Mouse (Mus musculus) midbrain, embryonic 16.5 days (tissue): ENCODE results near the gene Slc1a7. TPM values are rescaled to one million over a fixed set of nuclear protein-coding genes. Genes with fewer than 3 reads are reported as not detected.

Source experiments
- ATAC-seq: fragments of 200-750 bp; cut with Nextera tagmentation; 2 replicates; pipeline ENCODE4 v1.8.0; 2017; ENCODE audit warnings: moderate TSS enrichment
- H3K27ac ChIP-seq: fragments of 300-500 bp; sonication (generic); 2 replicates; pipeline ENCODE4 v1.5.1; 2014; ENCODE audit warnings: mild to moderate bottlenecking, low read length, mixed read lengths
- H3K27me3 ChIP-seq: fragments of 300-500 bp; sonication (generic); 2 replicates; pipeline ENCODE4 v1.6.1; 2014; ENCODE audit warnings: low read depth, low read length, mixed read lengths; ENCODE audit not compliant: control insufficient read depth, insufficient read depth
- H3K36me3 ChIP-seq: fragments of 300-500 bp; sonication (generic); 2 replicates; pipeline ENCODE4 v1.6.1; 2014; ENCODE audit warnings: mild to moderate bottlenecking, low read length, moderate library complexity, mixed read lengths; ENCODE audit not compliant: control insufficient read depth, insufficient read depth
- H3K4me1 ChIP-seq: fragments of 300-500 bp; sonication (generic); 2 replicates; pipeline ENCODE4 v1.6.1; 2014; ENCODE audit warnings: mild to moderate bottlenecking, low read length, mixed read lengths; ENCODE audit not compliant: control insufficient read depth, insufficient read depth
- H3K4me2 ChIP-seq: fragments of 300-500 bp; sonication (generic); 2 replicates; pipeline ENCODE4 v1.6.1; 2014; ENCODE audit warnings: mild to moderate bottlenecking, low read length, mixed read lengths
- H3K4me3 ChIP-seq: fragments of 300-500 bp; sonication (generic); 2 replicates; pipeline ENCODE4 v1.5.1; 2014; ENCODE audit warnings: low read depth, mild to moderate bottlenecking, low read length, moderate library complexity, mixed read lengths
- H3K9ac ChIP-seq: fragments of 300-500 bp; sonication (generic); 2 replicates; pipeline ENCODE4 v1.6.1; 2014; ENCODE audit warnings: low read depth, low read length, mixed read lengths
- H3K9me3 ChIP-seq: fragments of 300-500 bp; sonication (generic); replicated peaks from 2 replicates; pipeline ENCODE4 v1.6.1; 2014; ENCODE audit warnings: mild to moderate bottlenecking, low read length, mixed read lengths; ENCODE audit not compliant: control insufficient read depth, poor library complexity, severe bottlenecking
- WGBS: fragments of 180-500 bp; shearing (Covaris S2); extraction: QIAGEN DNeasy Blood & Tissue Kit; methylation state at CpG from one replicate; pipeline ENCODE4 v1.1.7; 2014; 5-methylcytosine and 5-hydroxymethylcytosine counted together
- polyA plus RNA-seq: library from polyadenylated mRNA; unstranded; fragments of >200 nt; fragmentation: Nextera tagmentation; extraction: Ambion mirVana; gene quantifications from 2 replicates; pipeline ENCODE4 v1.2.1, GENCODE M21; 2015

Slc1a7 gene
- polyA plus RNA-seq, 1 experiment from 2014 or later: not detected

DNA sequence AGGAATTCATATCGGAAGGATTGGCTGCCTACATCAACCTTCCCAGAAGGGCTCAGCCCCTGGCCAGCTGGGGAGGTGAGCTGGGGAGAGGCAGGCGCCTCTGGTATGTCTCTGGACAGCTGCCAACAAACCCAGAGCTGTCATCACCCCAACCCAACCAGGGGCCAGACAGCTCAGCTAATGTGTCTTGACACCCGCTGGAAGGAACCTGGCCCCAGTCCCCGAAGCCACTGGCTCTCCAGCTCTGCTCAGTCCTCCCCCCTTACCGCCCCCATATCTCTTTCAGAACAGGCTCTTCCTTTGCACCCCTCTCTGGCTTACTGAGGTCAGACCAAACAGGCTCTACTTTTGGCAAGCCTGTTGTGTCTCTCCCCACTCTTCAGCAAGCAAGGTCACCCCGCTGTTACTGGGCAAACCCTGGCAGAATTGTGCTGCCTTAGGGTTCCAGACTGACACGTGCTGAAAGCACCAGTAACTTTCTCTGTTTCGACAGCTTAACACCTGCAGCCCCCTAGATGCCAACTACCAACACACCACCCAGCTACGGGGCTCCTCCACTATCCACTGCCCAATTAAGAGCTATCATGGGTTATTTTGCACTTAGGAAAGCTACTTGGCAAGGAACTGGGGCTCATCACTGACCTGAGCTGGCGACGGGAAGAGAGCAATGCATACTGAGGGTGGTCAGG is 5.9 kb upstream of the Slc1a7 start:
- Histone ChIP-seq H3K4me1 (no peaks in the 10 kb centered on the region), H3K27me3 (no peaks in the 10 kb centered on the region), H3K4me2 (no peak overlapping the region), H3K27ac (no peak overlapping the region), H3K9ac (no peak overlapping the region), H3K36me3 (no peaks in the 10 kb centered on the region), H3K4me3 (no peak overlapping the region), H3K9me3 (no peaks in the 10 kb centered on the region)
- ATAC-seq: no peak
- WGBS: 77% methylated on average over 11 of the region's 11 CpGs

DNA sequence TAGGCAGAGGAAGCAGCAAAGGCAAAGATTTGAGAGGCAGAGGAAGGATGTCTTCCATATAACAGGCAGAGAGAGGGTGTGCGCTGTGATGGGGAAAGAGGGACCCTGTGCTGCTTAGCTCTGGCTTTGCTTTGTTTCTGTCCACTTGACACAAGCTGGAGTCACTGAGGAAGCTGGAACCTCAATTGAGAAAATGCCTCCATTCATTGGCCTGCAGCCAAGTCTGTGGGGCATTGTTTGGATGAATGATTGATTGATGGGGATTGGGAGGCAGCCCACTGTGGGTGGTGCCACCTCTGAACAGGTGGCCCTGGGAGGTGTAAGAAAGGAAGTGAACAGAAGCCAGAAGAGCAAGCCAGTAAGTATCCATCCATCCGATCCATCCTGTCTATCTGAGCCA is 5.3 kb upstream of the Slc1a7 start:
- no peak overlapping the region for H3K4me2 ChIP-seq
- WGBS: 65% methylated on average over 2 of the region's 2 CpGs
- no peak overlapping the region for H3K27ac ChIP-seq
- no peak for ATAC-seq
- H3K27me3 ChIP-seq: no peaks in the 10 kb centered on the region
- no peak overlapping the region for H3K9ac ChIP-seq
- no peaks in the 10 kb centered on the region for H3K9me3 ChIP-seq
- no peak overlapping the region for H3K4me3 ChIP-seq
- no peaks in the 10 kb centered on the region for H3K36me3 ChIP-seq
- H3K4me1 ChIP-seq: no peaks in the 10 kb centered on the region

DNA sequence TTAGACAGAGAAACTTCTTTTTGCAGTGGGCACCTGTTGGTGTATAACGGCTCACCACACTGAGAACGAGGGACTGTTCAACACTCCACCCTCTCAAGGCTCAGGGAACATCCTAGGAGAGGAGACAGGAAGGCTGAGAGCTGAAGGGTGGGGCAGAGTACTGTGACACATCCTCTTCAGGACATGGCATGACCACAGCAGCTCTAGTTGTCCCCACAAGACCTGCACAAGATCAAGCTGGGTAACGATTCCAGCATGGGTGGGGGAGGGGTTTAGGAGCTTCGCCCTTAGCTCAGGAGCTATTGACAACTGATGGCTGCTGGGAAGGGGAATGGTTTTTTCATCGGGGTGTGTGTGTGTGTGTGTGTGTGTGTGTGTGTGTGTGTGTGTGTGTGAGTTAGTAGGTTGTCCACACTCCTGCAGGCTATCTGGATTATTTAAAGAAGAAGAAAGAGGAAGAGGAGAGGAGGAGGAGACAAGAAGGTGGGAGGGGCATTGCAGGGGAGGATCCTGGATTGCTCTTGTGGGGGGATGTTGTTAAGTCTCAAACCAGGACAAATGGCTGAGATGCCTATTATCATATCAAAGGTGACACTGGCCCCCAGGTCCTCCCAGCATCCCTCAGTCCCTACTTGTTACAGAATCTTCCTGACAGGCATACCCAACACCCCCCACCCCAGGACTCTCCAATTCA is 1.6 kb upstream of the Slc1a7 start:
- Histone ChIP-seq H3K9me3 (no peaks in the 10 kb centered on the region), H3K27ac (no peak overlapping the region), H3K9ac (no peak overlapping the region), H3K36me3 (no peaks in the 10 kb centered on the region), H3K27me3 (no peaks in the 10 kb centered on the region), H3K4me3 (no peak overlapping the region), H3K4me2 (no peak overlapping the region), H3K4me1 (no peaks in the 10 kb centered on the region)
- 53% methylated on average over 5 of the region's 5 CpGs for WGBS
- no peak for ATAC-seq

DNA sequence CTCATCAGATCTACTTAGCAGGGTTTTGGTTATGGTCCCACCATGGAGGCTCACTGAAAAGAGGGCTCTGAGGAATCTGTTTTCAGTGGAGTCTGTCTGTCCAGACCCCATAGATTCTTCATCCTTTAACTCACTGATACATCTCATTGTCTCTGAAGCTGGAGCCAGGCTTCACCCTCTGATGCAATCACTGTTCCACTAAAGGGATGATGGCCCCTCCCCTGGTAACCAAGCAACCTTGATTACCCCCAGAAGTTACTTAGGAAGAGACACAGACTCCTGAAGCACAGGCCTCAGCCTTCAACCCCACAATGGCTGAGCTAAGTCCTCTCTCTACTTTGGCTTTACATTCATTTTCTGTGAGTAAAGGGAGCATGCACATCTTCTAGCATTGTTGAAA is 1.6 kb downstream of the Slc1a7 start:
- Histone ChIP-seq H3K4me2 (no peak overlapping the region), H3K9me3 (no peaks in the 10 kb centered on the region), H3K36me3 (no peaks in the 10 kb centered on the region), H3K4me1 (no peaks in the 10 kb centered on the region), H3K27ac (no peak overlapping the region), H3K9ac (no peak overlapping the region), H3K27me3 (no peaks in the 10 kb centered on the region), H3K4me3 (no peak overlapping the region)
- ATAC-seq: no peak

- H3K36me3 ChIP-seq: no peaks in the 10 kb centered on the region
- H3K27me3 ChIP-seq: no peaks in the 10 kb centered on the region
- H3K4me2 ChIP-seq: no peak overlapping the region
- no peak overlapping the region for H3K9ac ChIP-seq
- no peak overlapping the region for H3K4me3 ChIP-seq
- ATAC-seq: no peak
- H3K4me1 ChIP-seq: no peaks in the 10 kb centered on the region
- H3K27ac ChIP-seq: no peak overlapping the region
- WGBS: 92% methylated on average over 1 of the region's 1 CpGs
- no peaks in the 10 kb centered on the region for H3K9me3 ChIP-seq
Observed at GRCm38 (mm10) chr4:107971162-107971561, 3.0 kb downstream of the Slc1a7 start.

- ATAC-seq: no peak
- H3K4me3 ChIP-seq: no peak overlapping the region
- 73% methylated on average over 11 of the region's 11 CpGs for WGBS
Observed at GRCm38 (mm10) chr4:107974527-107974926, 6.4 kb downstream of the Slc1a7 start.

GRCm38 (mm10) chr4:107975004-107975403 is 6.9 kb downstream of the Slc1a7 start:
- Histone ChIP-seq H3K36me3 (no peaks in the 10 kb centered on the region), H3K27ac (no peak overlapping the region), H3K9me3 (no peaks in the 10 kb centered on the region), H3K27me3 (no peaks in the 10 kb centered on the region), H3K4me2 (no peak overlapping the region), H3K4me3 (no peak overlapping the region), H3K4me1 (no peaks in the 10 kb centered on the region), H3K9ac (no peak overlapping the region)
- 71% methylated on average over 7 of the region's 7 CpGs for WGBS
- no peak for ATAC-seq

More at GRCm38 (mm10) chr4:107974527-107974926, 6.4 kb downstream of the Slc1a7 start:
- no peak overlapping the region for H3K27ac ChIP-seq
- H3K4me1 ChIP-seq: no peaks in the 10 kb centered on the region
- no peaks in the 10 kb centered on the region for H3K9me3 ChIP-seq
- no peaks in the 10 kb centered on the region for H3K27me3 ChIP-seq
- no peaks in the 10 kb centered on the region for H3K36me3 ChIP-seq
- no peak overlapping the region for H3K4me2 ChIP-seq
- no peak overlapping the region for H3K9ac ChIP-seq

- Histone ChIP-seq H3K27ac (no peak overlapping the region), H3K4me2 (no peak overlapping the region), H3K9ac (no peak overlapping the region), H3K4me3 (no peak overlapping the region), H3K9me3 (no peaks in the 10 kb centered on the region), H3K4me1 (no peaks in the 10 kb centered on the region), H3K36me3 (no peaks in the 10 kb centered on the region), H3K27me3 (no peaks in the 10 kb centered on the region)
- 67% methylated on average over 4 of the region's 4 CpGs for WGBS
- no peak for ATAC-seq
Observed at GRCm38 (mm10) chr4:107977593-107977992, 9.5 kb downstream of the Slc1a7 start.

DNA sequence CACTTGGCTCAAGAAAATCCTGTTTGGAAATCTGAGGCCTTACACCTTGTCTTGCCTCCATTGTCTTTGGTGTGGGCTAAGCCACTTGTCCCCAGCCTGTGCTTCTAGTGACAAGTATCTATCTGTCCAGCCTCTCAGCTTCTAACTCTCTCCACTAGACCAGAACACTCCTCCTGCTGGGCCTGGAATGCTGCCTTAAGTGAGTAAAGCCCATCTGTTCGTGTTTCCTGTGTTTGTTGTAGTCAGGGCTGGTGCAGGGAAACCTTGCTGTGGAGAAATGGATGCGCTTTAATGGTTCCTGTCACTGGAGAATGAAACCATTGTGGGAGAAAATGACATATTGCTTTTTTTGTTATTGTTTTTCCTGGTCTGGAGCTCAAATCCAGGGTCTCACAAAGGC is 11.4 kb downstream of the Slc1a7 start:
- Histone ChIP-seq H3K4me3 (no peak overlapping the region), H3K27me3 (no peaks in the 10 kb centered on the region), H3K4me1 (no peaks in the 10 kb centered on the region), H3K36me3 (no peaks in the 10 kb centered on the region), H3K9ac (no peak overlapping the region), H3K27ac (no peak overlapping the region), H3K9me3 (no peaks in the 10 kb centered on the region), H3K4me2 (no peak overlapping the region)
- WGBS: 40% methylated on average over 2 of the region's 2 CpGs
- ATAC-seq: no peak
